Mouse (Mus musculus) MEL (cell line): Measurements from ENCODE around the gene Trak1. TPM values are rescaled to one million over a fixed set of nuclear protein-coding genes. Genes with fewer than 3 reads are reported as not detected.

Experiments used
- DNase-seq: peaks from one replicate; pipeline ENCODE4 v3.0.0; 2011; ENCODE audit warnings: low read depth, low spot score
- H3K27ac ChIP-seq: 2 replicates; pipeline ENCODE4 v1.5.1; 2012; ENCODE audit warnings: low read depth, mild to moderate bottlenecking, control low read depth, low read length, moderate library complexity; ENCODE audit not compliant: control insufficient read depth
- H3K27me3 ChIP-seq, 2 experiments: fragments of 150-350 bp in 1 of 2; sonication (generic) in 1 of 2; 2 replicates each; pipeline ENCODE4 v1.6.1; 2012; ENCODE audit warnings: low read length in 2 of 2, mild to moderate bottlenecking in 2 of 2, improper control_type of control experiment in 1 of 2, moderate library complexity in 1 of 2; ENCODE audit not compliant: insufficient read depth in 2 of 2, control insufficient read depth in 1 of 2
- H3K36me3 ChIP-seq, 2 experiments: 2 replicates each; pipeline ENCODE4 v1.6.1; 2012 to 2014; ENCODE audit warnings: low read length in 2 of 2, improper control_type of control experiment in 1 of 2, inconsistent platforms in 1 of 2, mild to moderate bottlenecking in 1 of 2; ENCODE audit not compliant: insufficient read depth in 2 of 2, control insufficient read depth in 1 of 2
- H3K4me1 ChIP-seq, 2 experiments: fragments of 150-350 bp in 1 of 2; sonication (generic) in 1 of 2; 2 replicates each; pipeline ENCODE4 v1.6.1; 2012; ENCODE audit warnings: low read length in 2 of 2, improper control_type of control experiment in 1 of 2, mild to moderate bottlenecking in 1 of 2; ENCODE audit not compliant: insufficient read depth in 2 of 2, control insufficient read depth in 1 of 2
- H3K4me3 ChIP-seq, 2 experiments: fragments of 150-350 bp in 1 of 2; sonication (generic) in 1 of 2; 2 replicates each; pipeline ENCODE4 v1.5.1; 2012; ENCODE audit warnings: low read depth in 2 of 2, low read length in 2 of 2, mild to moderate bottlenecking in 2 of 2, moderate library complexity in 2 of 2, control low read depth in 1 of 2, improper control_type of control experiment in 1 of 2; ENCODE audit not compliant: control insufficient read depth in 1 of 2, insufficient read depth in 1 of 2
- H3K79me2 ChIP-seq: 2 replicates; pipeline ENCODE4 v1.6.1; 2012; ENCODE audit warnings: mild to moderate bottlenecking, low read length, moderate library complexity; ENCODE audit not compliant: control insufficient read depth, poor library complexity, insufficient read depth
- H3K9ac ChIP-seq: 2 replicates; pipeline ENCODE4 v1.6.1; 2012; ENCODE audit warnings: low read depth, mild to moderate bottlenecking, control low read depth, low read length, moderate library complexity; ENCODE audit not compliant: control insufficient read depth, poor library complexity, severe bottlenecking
- H3K9me3 ChIP-seq: fragments of 150-350 bp; sonication (generic); replicated peaks from 2 replicates; pipeline ENCODE4 v1.6.1; 2012; ENCODE audit warnings: mild to moderate bottlenecking, low read length, improper control_type of control experiment, moderate library complexity; ENCODE audit not compliant: insufficient read depth
- CHD1 ChIP-seq: IDR thresholded peaks from 2 replicates; pipeline ENCODE4 v1.6.1; 2012; ENCODE audit warnings: low read depth, mild to moderate bottlenecking, inconsistent platforms, low read length, improper control_type of control experiment
- E2F4 ChIP-seq: IDR thresholded peaks from 2 replicates; pipeline ENCODE4 v1.6.1; 2011; ENCODE audit warnings: low read depth, low read length, improper control_type of control experiment, borderline replicate concordance
- ELF1 ChIP-seq: IDR thresholded peaks from 2 replicates; pipeline ENCODE4 v1.6.1; 2014; ENCODE audit warnings: low read depth, mild to moderate bottlenecking, inconsistent platforms, low read length, improper control_type of control experiment, moderate library complexity
- EP300 ChIP-seq, 2 experiments: IDR thresholded peaks; 2 replicates each; pipeline ENCODE4 v1.6.1; 2011; ENCODE audit warnings: improper control_type of control experiment in 2 of 2, low read length in 2 of 2, low read depth in 1 of 2, mild to moderate bottlenecking in 1 of 2
- ETS1 ChIP-seq: IDR thresholded peaks from 2 replicates; pipeline ENCODE4 v1.6.1; 2012; ENCODE audit warnings: low read depth, mild to moderate bottlenecking, inconsistent platforms, low read length, improper control_type of control experiment, moderate library complexity
- GABPA ChIP-seq: IDR thresholded peaks from 2 replicates; pipeline ENCODE4 v1.6.1; 2012; ENCODE audit warnings: low read depth, mild to moderate bottlenecking, inconsistent platforms, low read length, improper control_type of control experiment, moderate library complexity
- JUND ChIP-seq: IDR thresholded peaks from 2 replicates; pipeline ENCODE4 v1.6.1; 2011; ENCODE audit warnings: low read depth, mild to moderate bottlenecking, improper control_type of control experiment, low read length
- MAFK ChIP-seq: IDR thresholded peaks from 2 replicates; pipeline ENCODE4 v1.6.1; 2011; ENCODE audit warnings: low read depth, mild to moderate bottlenecking, low read length, improper control_type of control experiment, borderline replicate concordance
- MXI1 ChIP-seq: IDR thresholded peaks from 2 replicates; pipeline ENCODE4 v1.6.1; 2011; ENCODE audit warnings: mild to moderate bottlenecking, low read depth, low read length, improper control_type of control experiment
- RCOR1 ChIP-seq: IDR thresholded peaks from 2 replicates; pipeline ENCODE4 v1.6.1; 2012; ENCODE audit warnings: low read depth, mild to moderate bottlenecking, inconsistent platforms, low read length, improper control_type of control experiment
- TAL1 ChIP-seq: IDR thresholded peaks from 2 replicates; pipeline ENCODE4 v1.6.1; 2012; ENCODE audit warnings: mild to moderate bottlenecking, inconsistent platforms, low read length, moderate library complexity, mixed read lengths
- TCF12 ChIP-seq: IDR thresholded peaks from 2 replicates; pipeline ENCODE4 v1.6.1; 2014; ENCODE audit warnings: low read depth, mild to moderate bottlenecking, inconsistent platforms, low read length, improper control_type of control experiment, moderate library complexity
- USF1 ChIP-seq: IDR thresholded peaks from 2 replicates; pipeline ENCODE4 v1.6.1; 2014; ENCODE audit warnings: low read depth, mild to moderate bottlenecking, inconsistent platforms, low read length, improper control_type of control experiment, moderate library complexity
- ZKSCAN1 ChIP-seq: IDR thresholded peaks from 2 replicates; pipeline ENCODE4 v1.6.1; 2012; ENCODE audit warnings: low read depth, mild to moderate bottlenecking, inconsistent platforms, low read length, improper control_type of control experiment, moderate library complexity
- polyA plus RNA-seq, 2 experiments: library from polyadenylated mRNA; stranded (reverse) in 1 of 2; unstranded in 1 of 2; fragments of >175 nt in 1 of 2; fragments of >200 nt in 1 of 2; gene quantifications; 2 replicates each; pipeline versions ENCODE4 v1.2.1 to v1.2.4; 2012; ENCODE audit warnings: low replicate concordance in 2 of 2, low read depth in 1 of 2; ENCODE audit not compliant: insufficient read length in 2 of 2, insufficient read depth in 1 of 2, missing spikeins in 1 of 2
- total RNA-seq: library from RNA; depleted of rRNA; stranded (reverse); fragments of 300-350 nt; gene quantifications from 2 replicates; pipeline ENCODE4 v1.2.3, GENCODE M21; 2012

The Trak1 gene
- total and polyA plus RNA-seq, 3 experiments: 16.2 to 35.5 TPM; not detected in 1

- Histone ChIP-seq H3K79me2 (no peaks in the 10 kb centered on the region), H3K4me1 (no peaks in the 10 kb centered on the region), H3K27ac (no peak overlapping the region), H3K9ac (no peak overlapping the region), H3K4me3 (no peak overlapping the region), H3K27me3 (no peaks in the 10 kb centered on the region), H3K36me3 (no peaks in the 10 kb centered on the region), H3K9me3 (no peaks in the 10 kb centered on the region)
- TF ChIP-seq JUND (no peak), ZKSCAN1 (no peak), CHD1 (no peak), RCOR1 (no peak), ETS1 (no peak), E2F4 (no peak), GABPA (no peak), TAL1 (no peak), MAFK (no peak)
- DNase-seq: no peak
Observed at GRCm38 (mm10) chr9:121398100-121398760, 100.9 kb downstream of the Trak1 start.

GRCm38 (mm10) chr9:121398761-121399160, 101.5 kb downstream of the Trak1 start:
- no peaks in the 10 kb centered on the region for H3K9me3 ChIP-seq
- no peak overlapping the region for H3K9ac ChIP-seq
- no peak overlapping the region for H3K27ac ChIP-seq
- TF ChIP-seq TCF12 (no peak), ELF1 (no peak), MXI1 (no peak)
- no peak overlapping the region for H3K4me3 ChIP-seq
- H3K4me1 ChIP-seq: no peaks in the 10 kb centered on the region
- H3K79me2 ChIP-seq: no peaks in the 10 kb centered on the region
- H3K36me3 ChIP-seq: no peaks in the 10 kb centered on the region
- DNase-seq: no peak
- H3K27me3 ChIP-seq: no peaks in the 10 kb centered on the region

GRCm38 (mm10) chr9:121400608-121401007, 103.3 kb downstream of the Trak1 start:
- TF ChIP-seq TAL1 (no peak), MAFK (no peak), CHD1 (no peak), EP300 (IDR thresholded peaks at IDR 0.05; ENCODE audit: low read depth in 1 of 2, low read length in 2 of 2) (no peak), USF1 (no peak)
- Histone ChIP-seq H3K4me1 (0 out of 4 replicates have a peak, but pooled peaks cover 0 to 2% of the 10 kb centered on the region in 2 experiments), H3K4me3 (no peak overlapping the region), H3K27ac (no peak overlapping the region), H3K36me3 (no peaks in the 10 kb centered on the region), H3K9ac (no peak overlapping the region), H3K9me3 (no peaks in the 10 kb centered on the region), H3K27me3 (no peaks in the 10 kb centered on the region), H3K79me2 (no peaks in the 10 kb centered on the region)
- no peak for DNase-seq
